Mouse (Mus musculus): ENCODE data around the gene Dnajb14. TPM values are rescaled to one million over a fixed set of nuclear protein-coding genes. Genes with fewer than 3 reads are reported as not detected.
"Not testable (repeated sequence)": the region's sequence is repeated elsewhere in the genome, so short reads cannot be mapped to it uniquely, and the experiment has no call there.

The Dnajb14 gene
- polyA plus RNA-seq, 1 experiment, result 16.4 TPM

DNA sequence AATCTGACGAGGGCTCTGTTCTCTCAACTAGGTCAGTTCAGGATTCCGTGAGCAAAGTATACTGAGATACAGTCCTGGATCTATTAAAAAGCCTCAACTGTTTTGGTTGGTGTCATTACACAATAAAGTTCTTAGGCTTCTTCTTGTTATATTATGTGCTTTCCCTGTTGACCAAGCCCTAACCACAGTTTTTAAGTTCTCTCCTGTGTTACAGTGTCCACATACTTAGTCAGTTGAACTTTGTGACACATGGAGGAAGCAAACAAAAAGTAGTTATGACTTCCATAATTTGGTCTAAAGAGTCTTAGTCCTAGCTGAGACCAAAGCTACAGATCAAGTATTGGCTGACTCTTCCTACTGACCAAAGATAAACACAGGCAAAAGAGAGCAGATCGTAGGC lies 79.4 kb downstream of the Dnajb14 start:
- peaks cover 2% of the 10 kb centered on the region; the same call in 1 of the 2 replicates for H3K4me1 ChIP-seq (ENCODE audit: control insufficient read depth, insufficient read depth, low read length)
- H3K27ac ChIP-seq (ENCODE audit: insufficient read depth, low read length), result no peak overlapping the region
- TF ChIP-seq CTCF (IDR thresholded peaks at IDR 0.05; ENCODE audit: borderline replicate concordance, insufficient read depth, low read length) (no peak), POLR2A (IDR thresholded peaks at IDR 0.05; ENCODE audit: low read depth, low read length) (no peak)
- H3K4me3 ChIP-seq (ENCODE audit: insufficient read depth, low read length), result no peak overlapping the region

DNA sequence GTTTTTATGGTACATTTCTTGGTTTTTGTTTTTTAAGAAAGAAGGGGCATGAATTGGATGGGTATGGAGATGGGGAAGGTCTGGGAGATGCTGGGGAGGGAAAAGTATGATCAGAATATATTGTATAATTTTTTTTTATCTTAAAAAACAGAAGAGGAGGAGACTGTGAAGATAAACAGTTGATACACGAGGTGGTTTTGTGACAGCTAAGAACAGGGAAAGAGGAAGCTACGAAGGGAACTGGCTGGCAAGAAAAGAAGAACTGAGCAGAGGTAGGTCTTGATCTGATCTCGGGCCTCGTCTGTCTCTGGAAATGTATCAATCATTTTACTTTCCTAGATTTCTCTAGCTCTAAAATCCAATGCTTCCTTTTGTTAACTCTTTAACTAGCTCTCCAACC lies 80.0 kb downstream of the Dnajb14 start:
- Histone ChIP-seq H3K4me3 (ENCODE audit: insufficient read depth, low read length) (no peak overlapping the region), H3K4me1 (ENCODE audit: control insufficient read depth, insufficient read depth, low read length) (peaks cover 5% of the 10 kb centered on the region; the same call in 1 of the 2 replicates), H3K27ac (ENCODE audit: insufficient read depth, low read length) (no peak overlapping the region)
- TF ChIP-seq POLR2A (IDR thresholded peaks at IDR 0.05; ENCODE audit: low read depth, low read length) (no peak), CTCF (IDR thresholded peaks at IDR 0.05; ENCODE audit: borderline replicate concordance, insufficient read depth, low read length) (no peak)

DNA sequence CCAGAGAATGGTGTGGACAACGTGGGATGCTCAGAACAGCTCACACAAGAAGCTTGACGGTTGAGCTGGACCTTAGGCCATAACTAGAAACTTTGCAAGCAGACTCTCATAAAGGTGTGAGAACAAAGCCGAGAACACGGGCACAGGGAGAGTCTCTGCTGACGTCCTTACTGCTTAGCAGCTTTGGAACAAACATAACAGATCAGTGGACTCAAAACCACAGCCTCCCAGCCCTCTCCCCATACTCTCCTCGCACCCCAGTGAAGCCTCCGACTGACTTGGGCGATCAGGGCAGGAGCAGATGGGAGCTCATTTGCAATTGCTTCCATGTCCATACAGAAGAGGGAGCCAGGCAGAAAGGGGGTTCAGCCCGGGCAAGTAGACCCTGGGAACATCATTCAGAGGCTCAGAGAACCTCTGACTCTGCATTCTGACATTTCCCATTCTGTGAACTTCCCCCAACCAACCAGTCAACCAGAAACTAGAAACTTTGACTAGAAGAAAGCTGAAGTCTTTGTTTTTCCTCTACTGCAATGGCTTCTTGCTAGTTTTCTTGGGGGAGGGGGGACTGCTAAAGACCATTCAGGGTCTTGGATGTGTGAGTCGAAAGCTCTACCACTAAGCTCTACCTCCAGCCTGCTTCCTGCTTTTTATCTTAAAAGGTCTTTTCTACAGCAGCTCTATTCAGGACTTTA lies 82.9 kb downstream of the Dnajb14 start:
- Histone ChIP-seq H3K4me3 (ENCODE audit: insufficient read depth, low read length) (no peak overlapping the region), H3K4me1 (ENCODE audit: control insufficient read depth, insufficient read depth, low read length) (peaks cover 14% of the 10 kb centered on the region), H3K27ac (ENCODE audit: insufficient read depth, low read length) (no peak overlapping the region)
- no peak for TF ChIP-seq POLR2A (IDR thresholded peaks at IDR 0.05; ENCODE audit: low read depth, low read length)
- TF ChIP-seq CTCF (IDR thresholded peaks at IDR 0.05; ENCODE audit: borderline replicate concordance, insufficient read depth, low read length), result no peak

DNA sequence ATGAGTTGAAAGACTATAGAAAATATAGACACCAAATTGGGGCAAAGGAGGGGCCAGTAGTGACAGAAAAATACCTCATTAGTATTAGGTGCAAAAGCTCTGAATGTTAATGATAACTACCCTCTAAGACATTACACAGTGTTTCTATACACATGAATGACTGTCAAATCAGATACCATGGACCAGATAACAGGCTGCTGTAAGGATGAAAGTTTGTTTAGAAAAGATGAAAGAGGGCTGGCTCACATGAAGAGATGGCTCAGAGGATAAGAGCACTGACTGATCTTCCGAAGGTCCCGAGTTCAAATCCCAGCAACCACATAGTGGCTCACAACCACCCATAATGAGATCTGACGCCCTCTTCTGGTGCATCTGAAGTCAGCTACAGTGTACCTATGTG lies 83.8 kb downstream of the Dnajb14 start:
- peaks cover 14% of the 10 kb centered on the region for H3K4me1 ChIP-seq (ENCODE audit: control insufficient read depth, insufficient read depth, low read length)
- H3K4me3 ChIP-seq (ENCODE audit: insufficient read depth, low read length); H3K27ac ChIP-seq (ENCODE audit: insufficient read depth, low read length): not testable (repeated sequence)

- TF ChIP-seq CTCF (IDR thresholded peaks at IDR 0.05; ENCODE audit: borderline replicate concordance, insufficient read depth, low read length) (no peak), POLR2A (IDR thresholded peaks at IDR 0.05; ENCODE audit: low read depth, low read length) (no peak)
These were observed 84.3 kb downstream of the Dnajb14 start for GRCm38 (mm10) chr3:137951819-137952218.

GRCm38 (mm10) chr3:137952225-137952913 lies 84.9 kb downstream of the Dnajb14 start:
- H3K4me1 ChIP-seq (ENCODE audit: control insufficient read depth, insufficient read depth, low read length), result peaks cover 14% of the 10 kb centered on the region
- no peak for TF ChIP-seq CTCF (IDR thresholded peaks at IDR 0.05; ENCODE audit: borderline replicate concordance, insufficient read depth, low read length)
- no peak for TF ChIP-seq POLR2A (IDR thresholded peaks at IDR 0.05; ENCODE audit: low read depth, low read length)
- H3K27ac ChIP-seq (ENCODE audit: insufficient read depth, low read length), result peak overlapping the region; percentile 87
- no peak overlapping the region for H3K4me3 ChIP-seq (ENCODE audit: insufficient read depth, low read length)

More at GRCm38 (mm10) chr3:137951819-137952218, 84.3 kb downstream of the Dnajb14 start:
- peak overlapping the region; percentile 32 for H3K27ac ChIP-seq (ENCODE audit: insufficient read depth, low read length)
- peaks cover 14% of the 10 kb centered on the region for H3K4me1 ChIP-seq (ENCODE audit: control insufficient read depth, insufficient read depth, low read length)
- no peak overlapping the region for H3K4me3 ChIP-seq (ENCODE audit: insufficient read depth, low read length)

DNA sequence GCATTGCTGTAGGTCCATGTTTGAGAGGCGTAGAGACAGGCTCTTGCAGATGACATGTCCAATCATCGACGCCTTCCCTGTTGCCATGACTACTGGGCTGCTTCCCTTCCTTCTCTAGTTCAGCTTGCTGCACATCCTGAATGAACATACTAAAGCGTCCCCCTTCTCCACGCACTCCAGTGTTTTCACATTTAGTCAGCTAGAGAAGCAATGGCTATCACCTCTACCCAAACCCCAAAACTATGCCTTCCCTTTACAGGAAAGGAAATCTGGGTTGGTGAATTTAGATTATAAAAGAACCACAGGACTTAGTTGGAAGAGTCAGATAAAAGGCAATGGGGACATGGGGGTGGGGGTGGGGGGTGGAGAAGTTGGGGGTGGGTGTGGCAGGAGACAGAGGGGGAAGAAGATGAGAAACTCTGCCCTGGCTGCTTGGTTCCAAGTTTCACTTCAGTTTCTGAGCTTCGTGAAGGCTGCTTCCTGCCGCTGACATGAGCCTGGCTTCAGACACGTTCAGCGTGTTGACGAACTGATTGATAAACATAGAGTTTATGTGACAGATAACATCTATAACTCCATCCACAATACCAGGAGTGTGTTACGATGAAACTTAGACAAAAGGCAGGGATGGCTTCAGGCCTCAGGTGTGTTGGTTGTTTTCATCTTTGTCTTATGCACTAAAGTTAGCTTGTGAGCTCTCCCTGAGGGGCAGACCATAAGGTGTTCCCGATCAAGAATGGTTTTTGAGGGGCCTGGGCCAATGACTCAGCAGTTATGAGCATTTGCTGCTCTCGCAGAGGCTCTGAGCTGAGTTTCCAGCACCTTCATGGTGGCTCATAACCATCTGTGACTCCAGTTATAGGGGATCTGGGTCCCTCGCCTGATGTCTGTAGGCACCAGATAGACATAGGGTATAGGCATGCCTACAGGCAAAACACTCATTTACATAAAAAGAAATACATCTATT lies 85.7 kb downstream of the Dnajb14 start:
- peaks cover 14% of the 10 kb centered on the region for H3K4me1 ChIP-seq (ENCODE audit: control insufficient read depth, insufficient read depth, low read length)
- peak overlapping the region; percentile 91 for H3K27ac ChIP-seq (ENCODE audit: insufficient read depth, low read length)
- no peak overlapping the region for H3K4me3 ChIP-seq (ENCODE audit: insufficient read depth, low read length)
- TF ChIP-seq POLR2A (IDR thresholded peaks at IDR 0.05; ENCODE audit: low read depth, low read length) (no peak), CTCF (IDR thresholded peaks at IDR 0.05; ENCODE audit: borderline replicate concordance, insufficient read depth, low read length) (no peak)

DNA sequence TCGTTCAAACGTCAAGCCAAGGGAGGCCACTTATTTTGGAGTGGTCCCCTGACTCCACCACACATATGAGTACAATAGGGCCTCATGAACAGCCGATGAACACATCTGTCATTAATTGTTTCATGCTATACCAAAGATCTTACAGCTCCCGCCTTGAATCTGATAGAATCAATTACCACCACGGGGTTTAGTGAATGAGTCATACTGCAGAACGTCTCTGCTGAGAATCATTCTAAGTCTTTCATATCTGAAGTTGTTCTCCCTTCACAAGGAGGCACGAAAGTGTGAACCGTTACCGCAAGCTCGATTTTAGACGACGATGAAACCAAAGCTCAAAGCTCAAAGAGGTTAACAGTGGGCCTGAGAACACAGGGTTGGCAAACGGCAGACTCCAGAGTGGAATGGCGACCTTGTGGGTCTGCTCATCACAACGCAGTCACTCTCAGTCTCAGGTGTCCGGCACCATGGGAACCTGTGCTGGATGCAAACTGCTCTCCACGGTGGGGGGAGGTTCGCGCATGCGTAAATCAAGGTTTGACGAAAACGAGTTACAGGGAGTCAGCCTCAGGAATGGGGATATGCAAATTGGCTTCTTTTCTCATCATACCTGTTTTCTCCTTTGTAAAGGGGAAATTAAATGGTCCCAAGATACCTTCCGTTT lies 86.9 kb downstream of the Dnajb14 start:
- no peak overlapping the region for H3K4me3 ChIP-seq (ENCODE audit: insufficient read depth, low read length)
- H3K27ac ChIP-seq (ENCODE audit: insufficient read depth, low read length), result peak overlapping the region; percentile 63; the same call in 1 of the 2 replicates
- TF ChIP-seq CTCF (IDR thresholded peaks at IDR 0.05; ENCODE audit: borderline replicate concordance, insufficient read depth, low read length) (no peak), POLR2A (IDR thresholded peaks at IDR 0.05; ENCODE audit: low read depth, low read length) (no peak)
- peaks cover 14% of the 10 kb centered on the region for H3K4me1 ChIP-seq (ENCODE audit: control insufficient read depth, insufficient read depth, low read length)

DNA sequence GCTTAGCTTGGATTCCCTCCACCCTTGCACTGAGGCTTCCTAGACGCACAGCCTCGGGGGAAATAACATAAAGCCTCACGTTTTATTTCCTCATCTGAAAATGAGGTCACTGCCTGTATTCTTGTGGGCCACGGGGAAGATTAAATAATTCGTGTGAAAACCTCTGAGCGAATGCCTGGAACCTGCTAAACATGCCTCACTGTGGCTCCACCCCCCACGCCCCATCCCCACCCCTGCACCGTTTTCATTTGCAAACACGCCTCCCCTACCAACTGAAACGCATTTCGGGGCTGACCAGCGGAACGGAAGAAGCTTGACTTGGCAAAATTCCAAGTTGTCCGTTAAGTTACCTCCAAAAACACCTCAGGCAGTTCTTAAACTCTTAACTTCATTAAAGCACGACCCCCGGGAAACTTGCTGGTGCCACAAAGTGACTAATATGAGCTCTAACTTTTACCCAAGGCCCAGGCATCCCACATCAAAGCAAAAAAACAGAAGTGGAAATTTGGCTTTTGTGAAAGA lies 88.1 kb downstream of the Dnajb14 start:
- TF ChIP-seq CTCF (IDR thresholded peaks at IDR 0.05; ENCODE audit: borderline replicate concordance, insufficient read depth, low read length) (no peak), POLR2A (IDR thresholded peaks at IDR 0.05; ENCODE audit: low read depth, low read length) (no peak)
- Histone ChIP-seq H3K4me1 (ENCODE audit: control insufficient read depth, insufficient read depth, low read length) (peaks cover 14% of the 10 kb centered on the region), H3K27ac (ENCODE audit: insufficient read depth, low read length) (no peak overlapping the region), H3K4me3 (ENCODE audit: insufficient read depth, low read length) (no peak overlapping the region)

All from embryonic fibroblast, embryonic 13.5 days (primary cell).